Mouse (Mus musculus): ENCODE results near the gene Lypd5. TPM values are rescaled to one million over a fixed set of nuclear protein-coding genes. Genes with fewer than 3 reads are reported as not detected.
A peak's percentile ranks its signal among the peaks of the same experiment; 100 is the strongest.

The Lypd5 gene
- total and polyA plus RNA-seq, 3 experiments: not detected

- peaks cover 26 to 61% of the 10 kb centered on the region in 2 experiments for H3K4me1 ChIP-seq (ENCODE audit: control insufficient read depth in 1 of 2, insufficient read depth in 2 of 2)
- TF ChIP-seq ZC3H11A (IDR thresholded peaks at IDR 0.05; ENCODE audit: low read depth, low read length) (no peak), E2F4 (IDR thresholded peaks at IDR 0.05; ENCODE audit: insufficient replicate concordance, low read depth, low read length) (no peak), JUND (conservative IDR thresholded peaks at IDR 0.05; ENCODE audit: low read depth, low read length) (no peak), MAFK (IDR thresholded peaks at IDR 0.05; ENCODE audit: insufficient replicate concordance, low read length) (no peak)
- no peaks in the 10 kb centered on the region for H3K9me3 ChIP-seq (replicated peaks; ENCODE audit: low read length)
- no peaks in the 10 kb centered on the region for H3K27me3 ChIP-seq (replicated peaks)
- dilution Hi-C loops (cut with MboI; ENCODE audit: extremely low pct_ligation_motif_present, extremely low pct_unique_long_range_greater_than_20kb, low sequenced_read_pairs): no loop called here
- no peak overlapping the region for H3K4me3 ChIP-seq (replicated peaks in 1 of 3; ENCODE audit: low read depth in 2 of 3, low read length in 2 of 3, poor library complexity in 1 of 3)
- H3K27ac ChIP-seq (ENCODE audit: insufficient read depth, low read depth): no peak overlapping the region
- H3K79me2 ChIP-seq (replicated peaks; ENCODE audit: control insufficient read depth, extremely low read depth, insufficient read depth, poor library complexity, severe bottlenecking): no peaks in the 10 kb centered on the region
- no peak overlapping the region for H3K4me2 ChIP-seq (ENCODE audit: insufficient read depth, low read depth, poor library complexity, severe bottlenecking)
- no peak overlapping the region for H3K9ac ChIP-seq (ENCODE audit: insufficient read depth, low read depth)
- in situ Hi-C loops (cut with MboI; ENCODE audit: low pct_ligation_motif_present, low pct_unique_long_range_greater_than_20kb, low sequenced_read_pairs): loop anchor here (25.0 kb wide), 1 partner anchor 422 kb away; the partner anchor contains the start of genes Vmn1r180 and Vmn1r181
- peaks cover 0 to 21% of the 10 kb centered on the region in 2 experiments for H3K36me3 ChIP-seq (replicated peaks in 1 of 2; ENCODE audit: control insufficient read depth in 1 of 2, insufficient read depth in 1 of 2, low read length in 1 of 2)
- DNase-seq (ENCODE audit: extremely low read depth): no peak
Observed at GRCm38 (mm10) chr7:24384070-24384469, 35.1 kb downstream of the Lypd5 start.

GRCm38 (mm10) chr7:24384827-24385226 is 35.8 kb downstream of the Lypd5 start:
- H3K4me2 ChIP-seq (ENCODE audit: insufficient read depth, low read depth, poor library complexity, severe bottlenecking): no peak overlapping the region
- H3K4me1 ChIP-seq (ENCODE audit: control insufficient read depth in 1 of 2, insufficient read depth in 2 of 2): peaks cover 24 to 61% of the 10 kb centered on the region in 2 experiments
- TF ChIP-seq ZKSCAN1 (IDR thresholded peaks at IDR 0.05; ENCODE audit: borderline replicate concordance, low read depth, low read length) (no peak), CHD2 (IDR thresholded peaks at IDR 0.05; ENCODE audit: low read length) (no peak), POLR2AphosphoS2 (IDR thresholded peaks at IDR 0.05; ENCODE audit: low read depth, low read length) (no peak), RAD21 (IDR thresholded peaks at IDR 0.05; ENCODE audit: low read depth, low read length) (peak; percentile 87), UBTF (IDR thresholded peaks at IDR 0.05; ENCODE audit: low read depth, low read length) (no peak), ZMIZ1 (IDR thresholded peaks at IDR 0.05; ENCODE audit: low read depth, low read length) (no peak), CTCF (conservative IDR thresholded peaks at IDR 0.05 in 1 of 2, IDR thresholded peaks at IDR 0.05 in 1 of 2; ENCODE audit: low read depth in 2 of 2, low read length in 2 of 2) (peak; percentile 68 to 96), SMC3 (IDR thresholded peaks at IDR 0.05; ENCODE audit: low read depth, low read length) (peak; percentile 97), SIN3A (IDR thresholded peaks at IDR 0.05; ENCODE audit: low read length) (0 out of 2 replicates have a peak, but pooled peaks have one; percentile 45), RCOR1 (conservative IDR thresholded peaks at IDR 0.05; ENCODE audit: low read depth, low read length) (no peak), MEF2A (IDR thresholded peaks at IDR 0.05; ENCODE audit: borderline replicate concordance, low read depth, low read length) (0 out of 2 replicates have a peak, but pooled peaks have one; percentile 23), GABPA (IDR thresholded peaks at IDR 0.05; ENCODE audit: insufficient replicate concordance, low read depth, low read length) (no peak), ELF1 (IDR thresholded peaks at IDR 0.05; ENCODE audit: low read depth, low read length) (0 out of 2 replicates have a peak, but pooled peaks have one; percentile 9), HCFC1 (IDR thresholded peaks at IDR 0.05; ENCODE audit: low read depth, low read length) (no peak), USF1 (IDR thresholded peaks at IDR 0.05; ENCODE audit: low read depth, low read length) (no peak), ZC3H11A (IDR thresholded peaks at IDR 0.05; ENCODE audit: low read depth, low read length) (peak; percentile 93), KAT2A (IDR thresholded peaks at IDR 0.05; ENCODE audit: insufficient replicate concordance, low read length) (no peak), ETS1 (conservative IDR thresholded peaks at IDR 0.05; ENCODE audit: low read depth, low read length) (no peak), JUN (IDR thresholded peaks at IDR 0.05; ENCODE audit: insufficient read depth, low read depth, low read length) (no peak), E2F4 (IDR thresholded peaks at IDR 0.05; ENCODE audit: insufficient replicate concordance, low read depth, low read length) (no peak), NELFE (IDR thresholded peaks at IDR 0.05; ENCODE audit: low read depth, low read length) (peak; percentile 62; the same call in 1 of the 2 replicates)
- dilution Hi-C loops (cut with MboI; ENCODE audit: extremely low pct_ligation_motif_present, extremely low pct_unique_long_range_greater_than_20kb, low sequenced_read_pairs) (no loop called here), in situ Hi-C loops (cut with MboI; ENCODE audit: low pct_ligation_motif_present, low pct_unique_long_range_greater_than_20kb, low sequenced_read_pairs) (loop anchor here (25.0 kb wide), 1 partner anchor 423 kb away; the partner anchor contains the start of genes Vmn1r180 and Vmn1r181)
- H3K27ac ChIP-seq (ENCODE audit: insufficient read depth, low read depth): no peak overlapping the region
- H3K36me3 ChIP-seq (replicated peaks in 1 of 2; ENCODE audit: control insufficient read depth in 1 of 2, insufficient read depth in 1 of 2, low read length in 1 of 2): peaks cover 0 to 21% of the 10 kb centered on the region in 2 experiments
- DNase-seq (ENCODE audit: extremely low read depth): peak; percentile 62
- H3K9ac ChIP-seq (ENCODE audit: insufficient read depth, low read depth): no peak overlapping the region
- H3K79me2 ChIP-seq (replicated peaks; ENCODE audit: control insufficient read depth, extremely low read depth, insufficient read depth, poor library complexity, severe bottlenecking): no peaks in the 10 kb centered on the region
- H3K27me3 ChIP-seq (replicated peaks): no peaks in the 10 kb centered on the region
- no peaks in the 10 kb centered on the region for H3K9me3 ChIP-seq (replicated peaks; ENCODE audit: low read length)
- no peak overlapping the region for H3K4me3 ChIP-seq (replicated peaks in 1 of 3; ENCODE audit: low read depth in 2 of 3, low read length in 2 of 3, poor library complexity in 1 of 3)
